Mouse (Mus musculus): ENCODE data around the gene Pdlim5. TPM values are rescaled to one million over a fixed set of nuclear protein-coding genes. Genes with fewer than 3 reads are reported as not detected.

The Pdlim5 gene
- polyA plus RNA-seq, 1 experiment from 2014 or later: 14.9 TPM

- Histone ChIP-seq H3K27me3 (ENCODE audit: control insufficient read depth, insufficient read depth, low read depth, low read length) (no peaks in the 10 kb centered on the region), H3K4me1 (ENCODE audit: control insufficient read depth, insufficient read depth, low read length) (no peaks in the 10 kb centered on the region), H3K4me3 (ENCODE audit: low read depth, low read length) (no peak overlapping the region), H3K9ac (ENCODE audit: low read depth, low read length) (no peak overlapping the region), H3K36me3 (ENCODE audit: control insufficient read depth, insufficient read depth, low read length) (no peaks in the 10 kb centered on the region), H3K9me3 (replicated peaks; ENCODE audit: control insufficient read depth, low read length, poor library complexity, severe bottlenecking) (no peaks in the 10 kb centered on the region), H3K27ac (ENCODE audit: low read length) (no peak overlapping the region), H3K4me2 (ENCODE audit: low read length) (no peak overlapping the region)
- no peak for ATAC-seq
- WGBS: 75% methylated on average over 5 of the region's 5 CpGs
These were observed 40.7 kb upstream of the Pdlim5 start for GRCm38 (mm10) chr3:142436212-142436611.

GRCm38 (mm10) chr3:142434786-142435168 lies 39.3 kb upstream of the Pdlim5 start:
- WGBS: 58% methylated on average over 4 of the region's 4 CpGs
- Histone ChIP-seq H3K4me3 (ENCODE audit: low read depth, low read length) (no peak overlapping the region), H3K9ac (ENCODE audit: low read depth, low read length) (no peak overlapping the region), H3K27ac (ENCODE audit: low read length) (no peak overlapping the region), H3K27me3 (ENCODE audit: control insufficient read depth, insufficient read depth, low read depth, low read length) (no peaks in the 10 kb centered on the region), H3K9me3 (replicated peaks; ENCODE audit: control insufficient read depth, low read length, poor library complexity, severe bottlenecking) (no peaks in the 10 kb centered on the region), H3K4me2 (ENCODE audit: low read length) (no peak overlapping the region), H3K36me3 (ENCODE audit: control insufficient read depth, insufficient read depth, low read length) (no peaks in the 10 kb centered on the region), H3K4me1 (ENCODE audit: control insufficient read depth, insufficient read depth, low read length) (no peaks in the 10 kb centered on the region)
- no peak for ATAC-seq

- WGBS: 42% methylated on average over 7 of the region's 7 CpGs
- Histone ChIP-seq H3K9me3 (replicated peaks; ENCODE audit: control insufficient read depth, low read length, poor library complexity, severe bottlenecking) (no peaks in the 10 kb centered on the region), H3K36me3 (ENCODE audit: control insufficient read depth, insufficient read depth, low read length) (no peaks in the 10 kb centered on the region), H3K9ac (ENCODE audit: low read depth, low read length) (no peak overlapping the region), H3K27ac (ENCODE audit: low read length) (no peak overlapping the region), H3K4me1 (ENCODE audit: control insufficient read depth, insufficient read depth, low read length) (no peaks in the 10 kb centered on the region), H3K4me2 (ENCODE audit: low read length) (no peak overlapping the region), H3K4me3 (ENCODE audit: low read depth, low read length) (no peak overlapping the region), H3K27me3 (ENCODE audit: control insufficient read depth, insufficient read depth, low read depth, low read length) (no peaks in the 10 kb centered on the region)
- no peak for ATAC-seq
These were observed 38.8 kb upstream of the Pdlim5 start for GRCm38 (mm10) chr3:142434127-142434785.

GRCm38 (mm10) chr3:142431481-142431880 lies 36.0 kb upstream of the Pdlim5 start:
- H3K9me3 ChIP-seq (replicated peaks; ENCODE audit: control insufficient read depth, low read length, poor library complexity, severe bottlenecking): no peaks in the 10 kb centered on the region
- H3K36me3 ChIP-seq (ENCODE audit: control insufficient read depth, insufficient read depth, low read length): no peaks in the 10 kb centered on the region
- H3K27ac ChIP-seq (ENCODE audit: low read length): no peak overlapping the region
- H3K9ac ChIP-seq (ENCODE audit: low read depth, low read length): no peak overlapping the region
- H3K4me1 ChIP-seq (ENCODE audit: control insufficient read depth, insufficient read depth, low read length): no peaks in the 10 kb centered on the region
- H3K27me3 ChIP-seq (ENCODE audit: control insufficient read depth, insufficient read depth, low read depth, low read length): no peaks in the 10 kb centered on the region
- H3K4me3 ChIP-seq (ENCODE audit: low read depth, low read length): no peak overlapping the region
- no peak for ATAC-seq
- no peak overlapping the region for H3K4me2 ChIP-seq (ENCODE audit: low read length)
- 70% methylated on average over 3 of the region's 3 CpGs for WGBS

GRCm38 (mm10) chr3:142430048-142430447 lies 34.6 kb upstream of the Pdlim5 start:
- Histone ChIP-seq H3K9ac (ENCODE audit: low read depth, low read length) (no peak overlapping the region), H3K4me2 (ENCODE audit: low read length) (no peak overlapping the region), H3K4me3 (ENCODE audit: low read depth, low read length) (no peak overlapping the region), H3K27me3 (ENCODE audit: control insufficient read depth, insufficient read depth, low read depth, low read length) (no peaks in the 10 kb centered on the region), H3K4me1 (ENCODE audit: control insufficient read depth, insufficient read depth, low read length) (no peaks in the 10 kb centered on the region), H3K9me3 (replicated peaks; ENCODE audit: control insufficient read depth, low read length, poor library complexity, severe bottlenecking) (no peaks in the 10 kb centered on the region), H3K27ac (ENCODE audit: low read length) (no peak overlapping the region), H3K36me3 (ENCODE audit: control insufficient read depth, insufficient read depth, low read length) (no peaks in the 10 kb centered on the region)
- ATAC-seq: no peak
- WGBS: 83% methylated on average over 4 of the region's 4 CpGs

GRCm38 (mm10) chr3:142426806-142427205 lies 31.3 kb upstream of the Pdlim5 start:
- Histone ChIP-seq H3K4me1 (ENCODE audit: control insufficient read depth, insufficient read depth, low read length) (no peaks in the 10 kb centered on the region), H3K4me2 (ENCODE audit: low read length) (no peak overlapping the region), H3K4me3 (ENCODE audit: low read depth, low read length) (no peak overlapping the region), H3K27me3 (ENCODE audit: control insufficient read depth, insufficient read depth, low read depth, low read length) (no peaks in the 10 kb centered on the region), H3K27ac (ENCODE audit: low read length) (no peak overlapping the region), H3K9ac (ENCODE audit: low read depth, low read length) (no peak overlapping the region), H3K9me3 (replicated peaks; ENCODE audit: control insufficient read depth, low read length, poor library complexity, severe bottlenecking) (no peaks in the 10 kb centered on the region), H3K36me3 (ENCODE audit: control insufficient read depth, insufficient read depth, low read length) (no peaks in the 10 kb centered on the region)
- WGBS: 10% methylated on average over 3 of the region's 3 CpGs
- ATAC-seq: no peak

- ATAC-seq: no peak
- H3K4me2 ChIP-seq (ENCODE audit: low read length): no peak overlapping the region
- no peaks in the 10 kb centered on the region for H3K9me3 ChIP-seq (replicated peaks; ENCODE audit: control insufficient read depth, low read length, poor library complexity, severe bottlenecking)
- no peaks in the 10 kb centered on the region for H3K36me3 ChIP-seq (ENCODE audit: control insufficient read depth, insufficient read depth, low read length)
- H3K4me1 ChIP-seq (ENCODE audit: control insufficient read depth, insufficient read depth, low read length): no peaks in the 10 kb centered on the region
- 76% methylated on average over 1 of the region's 1 CpGs for WGBS
- no peaks in the 10 kb centered on the region for H3K27me3 ChIP-seq (ENCODE audit: control insufficient read depth, insufficient read depth, low read depth, low read length)
- H3K4me3 ChIP-seq (ENCODE audit: low read depth, low read length): no peak overlapping the region
- H3K27ac ChIP-seq (ENCODE audit: low read length): no peak overlapping the region
- H3K9ac ChIP-seq (ENCODE audit: low read depth, low read length): no peak overlapping the region
These were observed 28.6 kb upstream of the Pdlim5 start for GRCm38 (mm10) chr3:142424134-142424533.

- no peaks in the 10 kb centered on the region for H3K4me1 ChIP-seq (ENCODE audit: control insufficient read depth, insufficient read depth, low read length)
- WGBS: 85% methylated on average over 4 of the region's 4 CpGs
- no peak for ATAC-seq
- H3K27me3 ChIP-seq (ENCODE audit: control insufficient read depth, insufficient read depth, low read depth, low read length): no peaks in the 10 kb centered on the region
- H3K4me2 ChIP-seq (ENCODE audit: low read length): no peak overlapping the region
- no peak overlapping the region for H3K27ac ChIP-seq (ENCODE audit: low read length)
- no peak overlapping the region for H3K4me3 ChIP-seq (ENCODE audit: low read depth, low read length)
- no peaks in the 10 kb centered on the region for H3K9me3 ChIP-seq (replicated peaks; ENCODE audit: control insufficient read depth, low read length, poor library complexity, severe bottlenecking)
- H3K36me3 ChIP-seq (ENCODE audit: control insufficient read depth, insufficient read depth, low read length): no peaks in the 10 kb centered on the region
- no peak overlapping the region for H3K9ac ChIP-seq (ENCODE audit: low read depth, low read length)
These were observed 28.0 kb upstream of the Pdlim5 start for GRCm38 (mm10) chr3:142423501-142423917.

- Histone ChIP-seq H3K27ac (ENCODE audit: low read length) (no peak overlapping the region), H3K9ac (ENCODE audit: low read depth, low read length) (no peak overlapping the region), H3K4me3 (ENCODE audit: low read depth, low read length) (no peak overlapping the region), H3K4me2 (ENCODE audit: low read length) (no peak overlapping the region), H3K36me3 (ENCODE audit: control insufficient read depth, insufficient read depth, low read length) (no peaks in the 10 kb centered on the region), H3K4me1 (ENCODE audit: control insufficient read depth, insufficient read depth, low read length) (no peaks in the 10 kb centered on the region), H3K27me3 (ENCODE audit: control insufficient read depth, insufficient read depth, low read depth, low read length) (no peaks in the 10 kb centered on the region), H3K9me3 (replicated peaks; ENCODE audit: control insufficient read depth, low read length, poor library complexity, severe bottlenecking) (no peaks in the 10 kb centered on the region)
- no peak for ATAC-seq
- 78% methylated on average over 4 of the region's 4 CpGs for WGBS
These were observed 26.7 kb upstream of the Pdlim5 start for GRCm38 (mm10) chr3:142422229-142422628.
